Mouse (Mus musculus) liver, postnatal 0 days (tissue): Measurements from ENCODE around the gene Ahdc1. TPM values are rescaled to one million over a fixed set of nuclear protein-coding genes. Genes with fewer than 3 reads are reported as not detected.

Source experiments
- ATAC-seq: fragments of 200-750 bp; cut with Nextera tagmentation; 2 replicates; pipeline ENCODE4 v1.8.0; 2017; ENCODE audit warnings: mild to moderate bottlenecking, moderate library complexity
- DNase-seq: peaks from one replicate; pipeline ENCODE4 v3.0.0-alpha.2; 2016
- H3K27ac ChIP-seq: fragments of 300-500 bp; sonication (generic); 2 replicates; pipeline ENCODE4 v1.5.1; 2014; ENCODE audit warnings: antibody characterized with exemption, moderate library complexity, mild to moderate bottlenecking, low read depth
- H3K27me3 ChIP-seq: fragments of 300-500 bp; sonication (generic); 2 replicates; pipeline ENCODE4 v1.6.1; 2014; ENCODE audit warnings: low read length, control low read depth, mixed read lengths; ENCODE audit not compliant: insufficient read depth
- H3K36me3 ChIP-seq: fragments of 300-500 bp; sonication (generic); replicated peaks from 2 replicates; pipeline ENCODE4 v1.6.1; 2014; ENCODE audit warnings: mild to moderate bottlenecking, control low read depth, low read length, moderate library complexity, mixed read lengths; ENCODE audit not compliant: insufficient read depth
- H3K4me1 ChIP-seq: fragments of 300-500 bp; sonication (generic); 2 replicates; pipeline ENCODE4 v1.6.1; 2014; ENCODE audit warnings: antibody characterized with exemption, mild to moderate bottlenecking, control low read depth; ENCODE audit not compliant: insufficient read depth
- H3K4me2 ChIP-seq: fragments of 300-500 bp; sonication (generic); 2 replicates; pipeline ENCODE4 v1.6.1; 2014; ENCODE audit warnings: low read depth, mild to moderate bottlenecking, low read length, moderate library complexity, mixed read lengths
- H3K4me3 ChIP-seq: fragments of 300-500 bp; sonication (generic); 2 replicates; pipeline ENCODE4 v1.5.1; 2014; ENCODE audit warnings: low read depth, low read length
- H3K9ac ChIP-seq: fragments of 300-500 bp; sonication (generic); replicated peaks from 2 replicates; pipeline ENCODE4 v1.6.1; 2014; ENCODE audit warnings: mild to moderate bottlenecking, moderate library complexity
- H3K9me3 ChIP-seq: fragments of 300-500 bp; sonication (generic); 2 replicates; pipeline ENCODE4 v1.6.1; 2016; ENCODE audit warnings: mild to moderate bottlenecking, control low read depth, low read length, mixed read lengths
- CTCF ChIP-seq: sonication (generic); IDR thresholded peaks from 2 replicates; pipeline ENCODE4 v1.5.1; 2016; ENCODE audit warnings: antibody characterized with exemption, low read depth
- EP300 ChIP-seq: IDR thresholded peaks from 2 replicates; pipeline ENCODE4 v1.6.1; 2016; ENCODE audit warnings: antibody characterized with exemption, low read depth, mild to moderate bottlenecking
- WGBS: fragments of 180-500 bp; shearing (Covaris S2); extraction: QIAGEN DNeasy Blood & Tissue Kit; methylation state at CpG from one replicate; pipeline ENCODE4 v1.1.7; 2014; ENCODE audit not compliant: insufficient replicate concordance; 5-methylcytosine and 5-hydroxymethylcytosine counted together
- polyA plus RNA-seq: library from polyadenylated mRNA; unstranded; fragments of >200 nt; fragmentation: Nextera tagmentation; extraction: Ambion mirVana; gene quantifications from 2 replicates; pipeline ENCODE4 v1.2.1, GENCODE M21; 2015

Ahdc1 gene
- polyA plus RNA-seq, 1 experiment from 2014 or later: 0.87 TPM

DNA sequence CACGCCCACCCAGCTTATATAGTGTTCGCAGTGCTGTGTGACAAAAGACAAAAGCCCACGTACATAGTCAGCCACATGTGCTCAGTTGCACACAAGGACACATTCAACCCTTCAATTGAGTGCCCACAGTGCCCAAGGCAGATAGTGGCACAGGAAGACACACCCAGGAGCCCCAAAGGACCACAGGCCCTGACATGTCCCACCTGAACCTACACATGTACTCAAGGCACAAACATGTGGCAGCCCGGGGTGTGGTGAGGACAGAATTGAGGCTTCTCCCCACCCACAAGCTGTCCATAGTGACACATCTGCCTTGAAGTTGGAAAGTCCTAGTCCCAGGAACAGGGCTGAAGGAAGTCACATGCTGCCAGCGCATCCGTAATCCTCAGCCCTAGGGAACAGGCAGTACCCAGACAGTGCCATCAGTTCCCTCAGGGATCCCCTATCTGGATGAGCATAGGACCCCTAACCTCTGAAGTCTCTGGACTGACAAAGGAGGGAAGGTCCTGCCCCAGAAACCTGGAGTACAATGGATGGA, 76.2 kb downstream of the Ahdc1 start:
- no peaks in the 10 kb centered on the region for H3K9me3 ChIP-seq
- H3K9ac ChIP-seq: no peak overlapping the region
- ATAC-seq (no peak), DNase-seq (no peak)
- H3K27me3 ChIP-seq: 0 out of 2 replicates have a peak, but pooled peaks cover 6% of the 10 kb centered on the region
- H3K4me1 ChIP-seq: peaks cover 45% of the 10 kb centered on the region
- no peaks in the 10 kb centered on the region for H3K36me3 ChIP-seq
- TF ChIP-seq CTCF (no peak), EP300 (no peak)
- 71% methylated on average over 6 of the region's 6 CpGs for WGBS
- H3K4me2 ChIP-seq: no peak overlapping the region
- H3K27ac ChIP-seq: no peak overlapping the region; the same call in 1 of the 2 replicates
- H3K4me3 ChIP-seq: no peak overlapping the region

DNA sequence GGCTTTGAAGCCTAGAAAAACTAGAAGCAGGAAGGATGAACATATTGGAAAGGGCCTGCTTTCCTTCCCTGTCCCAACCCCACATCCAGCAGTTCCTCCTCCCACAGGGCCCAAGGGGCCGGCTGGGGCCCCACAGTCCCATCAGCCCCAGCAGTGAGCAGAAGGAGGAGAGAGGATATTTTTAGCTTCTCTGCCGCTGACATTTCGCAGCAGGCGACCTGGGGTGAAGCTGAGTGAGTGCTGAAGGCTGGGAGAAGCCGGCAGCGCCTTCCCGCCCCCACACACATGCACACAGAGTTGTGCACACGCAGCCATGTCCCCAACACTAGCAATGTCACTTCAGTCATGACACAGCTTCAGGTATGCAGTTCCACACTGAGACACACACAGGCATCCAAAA, 76.8 kb downstream of the Ahdc1 start:
- H3K27ac ChIP-seq: no peak overlapping the region
- no peak overlapping the region for H3K4me2 ChIP-seq
- H3K9me3 ChIP-seq: no peaks in the 10 kb centered on the region
- no peak for TF ChIP-seq EP300
- no peak for TF ChIP-seq CTCF
- H3K27me3 ChIP-seq: 0 out of 2 replicates have a peak, but pooled peaks cover 9% of the 10 kb centered on the region
- H3K36me3 ChIP-seq: no peaks in the 10 kb centered on the region
- WGBS: 15% methylated on average over 8 of the region's 8 CpGs
- H3K4me1 ChIP-seq: peaks cover 51% of the 10 kb centered on the region
- no peak overlapping the region for H3K9ac ChIP-seq
- H3K4me3 ChIP-seq: no peak overlapping the region
- ATAC-seq (no peak), DNase-seq (no peak)

DNA sequence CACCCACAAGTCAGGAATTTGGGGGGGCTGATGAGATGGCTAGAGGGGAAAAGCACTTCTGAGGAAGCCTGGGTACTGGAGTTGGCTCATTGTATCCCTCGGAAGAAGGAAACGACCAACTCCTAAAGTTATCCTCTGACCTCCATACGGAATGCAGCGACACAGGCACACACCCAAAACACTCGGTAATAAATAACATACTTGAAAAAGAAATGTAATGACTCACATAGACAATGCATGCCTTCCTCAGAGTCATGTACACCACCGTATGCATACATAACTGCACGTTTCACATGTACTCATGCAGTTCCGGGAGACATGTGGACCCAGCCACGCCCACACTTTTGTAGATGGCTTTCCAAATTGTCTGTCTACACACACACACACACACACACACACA, 78.3 kb downstream of the Ahdc1 start:
- ATAC-seq (no peak), DNase-seq (no peak)
- Histone ChIP-seq H3K27me3 (0 out of 2 replicates have a peak, but pooled peaks cover 9% of the 10 kb centered on the region), H3K9me3 (no peaks in the 10 kb centered on the region), H3K4me2 (no peak overlapping the region), H3K4me3 (no peak overlapping the region), H3K36me3 (no peaks in the 10 kb centered on the region), H3K9ac (no peak overlapping the region), H3K4me1 (peaks cover 60% of the 10 kb centered on the region), H3K27ac (no peak overlapping the region)
- TF ChIP-seq EP300: no peak
- no peak for TF ChIP-seq CTCF
- 83% methylated on average over 9 of the region's 9 CpGs for WGBS

DNA sequence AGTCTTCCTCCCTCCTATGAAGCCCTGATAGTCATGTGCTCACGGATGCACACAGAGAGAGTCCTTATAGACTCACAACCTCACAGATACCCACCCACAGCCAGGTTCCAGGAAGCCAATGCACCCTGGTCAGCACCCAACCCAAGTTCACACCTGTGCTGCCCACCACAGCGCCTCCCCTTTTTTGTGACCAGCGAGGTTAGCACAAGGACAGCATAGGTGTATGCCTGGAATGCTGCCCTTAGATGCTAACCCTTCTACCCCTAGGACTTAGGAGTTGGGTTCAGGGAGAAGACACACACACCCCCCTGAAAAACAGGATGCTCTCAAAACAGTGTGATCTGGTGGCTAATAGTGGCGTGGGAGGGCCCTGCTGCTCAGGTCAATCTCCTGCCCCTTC, 78.7 kb downstream of the Ahdc1 start:
- H3K27me3 ChIP-seq: 0 out of 2 replicates have a peak, but pooled peaks cover 9% of the 10 kb centered on the region
- no peak overlapping the region for H3K4me3 ChIP-seq
- DNase-seq (no peak), ATAC-seq (no peak)
- TF ChIP-seq EP300 (no peak), CTCF (no peak)
- H3K9ac ChIP-seq: no peak overlapping the region
- H3K27ac ChIP-seq: no peak overlapping the region
- H3K4me1 ChIP-seq: peaks cover 61% of the 10 kb centered on the region
- H3K36me3 ChIP-seq: no peaks in the 10 kb centered on the region
- no peak overlapping the region for H3K4me2 ChIP-seq
- no peaks in the 10 kb centered on the region for H3K9me3 ChIP-seq
- 81% methylated on average over 4 of the region's 4 CpGs for WGBS

DNA sequence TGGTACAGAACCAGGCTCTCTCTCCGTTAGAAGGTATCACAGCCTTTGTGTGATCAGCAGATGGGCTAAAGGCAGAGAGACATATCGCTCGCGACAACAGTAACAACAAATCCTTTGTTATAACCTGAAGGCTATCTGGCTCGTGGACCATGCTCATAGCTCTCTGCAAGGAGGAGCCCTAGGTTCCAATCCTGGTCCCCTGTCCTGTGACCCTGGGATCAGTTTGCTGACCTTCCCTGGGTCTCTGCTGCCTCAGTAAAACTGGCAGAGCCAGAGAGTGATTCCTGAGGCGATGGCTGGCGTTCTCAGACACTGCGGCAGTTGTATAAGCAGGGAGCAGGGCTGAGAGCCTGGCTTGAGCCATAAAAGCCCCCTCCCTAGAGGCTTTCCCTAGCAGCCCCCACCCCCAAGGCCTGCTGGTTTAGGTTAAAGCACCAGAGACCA, 79.2 kb downstream of the Ahdc1 start:
- no peaks in the 10 kb centered on the region for H3K9me3 ChIP-seq
- 0 out of 2 replicates have a peak, but pooled peaks cover 7% of the 10 kb centered on the region for H3K27me3 ChIP-seq
- 62% methylated on average over 8 of the region's 8 CpGs for WGBS
- peak overlapping the region; percentile 16; the same call in 1 of the 2 replicates for H3K4me2 ChIP-seq
- H3K36me3 ChIP-seq: no peaks in the 10 kb centered on the region
- H3K4me3 ChIP-seq: no peak overlapping the region
- H3K27ac ChIP-seq: peak overlapping the region; percentile 19; the same call in 1 of the 2 replicates
- DNase-seq: no peak
- peaks cover 61% of the 10 kb centered on the region for H3K4me1 ChIP-seq
- TF ChIP-seq CTCF: no peak
- no peak for TF ChIP-seq EP300
- ATAC-seq: no peak
- H3K9ac ChIP-seq: peak overlapping the region; percentile 28; the same call in 1 of the 2 replicates

DNA sequence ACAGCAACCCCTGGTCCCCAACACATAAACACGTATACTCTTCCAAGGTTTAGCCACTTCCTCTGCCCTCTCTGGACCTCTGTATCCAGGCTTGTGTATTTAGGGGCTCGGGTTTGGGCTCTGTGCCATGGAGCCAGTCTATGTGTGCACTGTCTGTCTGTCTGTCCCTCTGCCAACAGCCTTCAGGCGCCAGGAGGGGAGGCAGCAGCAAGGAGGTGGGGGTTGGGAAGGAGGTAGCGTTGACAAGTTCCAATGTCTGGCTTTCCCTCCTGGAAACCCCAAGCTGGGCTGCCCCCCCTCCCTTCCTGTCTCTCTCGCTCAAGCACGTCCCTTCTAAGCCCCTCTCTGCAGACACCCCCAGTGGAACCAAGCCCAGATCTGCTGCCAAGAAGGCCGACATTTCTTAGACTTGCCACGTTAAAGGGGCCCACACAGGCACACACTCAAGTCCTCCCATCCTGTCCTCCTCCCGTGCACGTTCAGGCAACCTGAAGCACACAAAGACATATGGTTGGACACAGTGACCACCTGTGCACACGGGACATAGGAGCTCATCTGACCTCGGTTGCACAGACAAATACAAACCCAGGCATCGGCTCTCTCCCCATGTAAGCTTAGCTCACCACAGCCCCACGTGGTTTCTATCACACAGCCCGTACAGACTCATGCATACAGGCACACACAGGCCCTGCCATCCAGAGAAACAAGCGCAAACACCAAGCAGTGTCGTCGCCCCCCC, 79.8 kb downstream of the Ahdc1 start:
- Histone ChIP-seq H3K9me3 (no peaks in the 10 kb centered on the region), H3K36me3 (no peaks in the 10 kb centered on the region), H3K27ac (peak overlapping the region; percentile 19; the same call in 1 of the 2 replicates), H3K9ac (peak overlapping the region; percentile 28; the same call in 1 of the 2 replicates), H3K4me2 (peak overlapping the region; percentile 16; the same call in 1 of the 2 replicates), H3K4me1 (peaks cover 60% of the 10 kb centered on the region), H3K4me3 (no peak overlapping the region), H3K27me3 (0 out of 2 replicates have a peak, but pooled peaks cover 3% of the 10 kb centered on the region)
- ATAC-seq (0 out of 2 replicates have a peak, but pooled peaks have one; percentile 26), DNase-seq (peak; percentile 38)
- TF ChIP-seq CTCF (no peak), EP300 (no peak)
- WGBS: 28% methylated on average over 18 of the region's 18 CpGs
